Mouse (Mus musculus) heart, adult 8-10 months (tissue): ENCODE results near the gene Larp4b. TPM values are rescaled to one million over a fixed set of nuclear protein-coding genes. Genes with fewer than 3 reads are reported as not detected.

Source experiments
- DNase-seq: peaks from one replicate; pipeline ENCODE4 v3.0.0; 2022; ENCODE audit warnings: low spot score
- total RNA-seq, 4 experiments: library from RNA; stranded (reverse); gene quantifications; 2 replicates each; pipeline ENCODE4 v1.2.4; 2022

Larp4b gene
- total RNA-seq, 4 experiments from 2014 or later: 61.4 to 87.8 (median 77.9) TPM

DNA sequence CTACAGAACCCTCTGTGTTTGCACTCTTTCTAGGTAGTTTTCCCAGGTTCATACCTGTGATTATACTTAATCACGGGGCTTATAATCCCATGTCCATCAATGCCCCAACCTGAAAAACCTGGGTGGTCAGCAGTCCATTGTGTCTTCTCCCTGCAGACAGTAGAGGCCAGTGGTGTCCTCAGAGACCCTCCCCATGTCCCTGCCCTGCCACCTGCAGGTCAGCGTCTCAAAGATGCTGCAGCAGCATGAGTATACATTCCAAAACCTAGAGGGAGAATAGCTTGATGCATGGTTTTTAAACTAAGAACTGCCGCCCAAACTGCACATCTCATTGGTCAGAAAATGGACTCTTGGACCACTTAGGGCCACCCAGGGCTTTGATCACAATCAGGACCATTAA is 85.0 kb downstream of the Larp4b start:
- no peak for DNase-seq

- DNase-seq: peak; percentile 9
Measured at GRCm38 (mm10) chr13:9180221-9180620, 86.5 kb downstream of the Larp4b start.

DNA sequence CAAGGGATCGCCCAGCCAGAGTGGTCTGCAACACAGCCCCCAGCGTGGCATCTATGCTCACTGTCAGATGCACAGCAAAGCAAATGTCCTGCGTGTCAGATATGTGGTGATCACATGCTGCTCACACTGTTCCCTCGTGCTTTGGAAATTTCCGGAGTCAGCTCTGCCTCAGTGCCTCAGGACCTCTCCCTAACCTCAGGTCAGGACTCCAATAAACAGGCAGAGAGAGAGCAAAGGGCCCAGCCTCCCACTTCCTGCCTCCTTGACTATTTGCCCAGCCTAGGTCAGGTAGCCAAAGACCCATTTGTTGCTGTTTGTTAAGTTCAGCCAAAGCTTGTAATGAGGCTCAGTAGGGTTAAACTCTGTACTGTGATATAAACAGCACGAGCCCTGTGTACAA is 87.4 kb downstream of the Larp4b start:
- no peak for DNase-seq

GRCm38 (mm10) chr13:9181666-9182264 is 88.1 kb downstream of the Larp4b start:
- peak; percentile 78 for DNase-seq

DNA sequence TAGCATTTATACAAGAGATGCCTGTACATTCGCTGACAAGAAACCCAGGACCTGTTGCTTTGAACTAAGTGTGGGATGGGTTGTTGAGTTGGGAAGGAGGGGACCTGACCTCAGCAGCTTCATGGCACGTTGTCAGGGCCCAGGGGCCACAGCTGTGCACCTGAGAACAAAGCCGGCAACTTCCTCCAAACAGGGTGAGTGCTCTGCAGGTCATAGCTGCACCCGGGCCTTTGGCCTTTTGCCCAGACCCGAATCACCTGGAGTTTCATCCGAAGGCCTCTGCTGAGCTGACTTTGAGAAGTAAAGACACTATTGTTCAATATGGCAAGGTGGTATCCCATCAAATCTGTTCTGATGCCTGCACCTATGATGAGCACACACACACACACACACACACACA is 90.6 kb downstream of the Larp4b start:
- no peak for DNase-seq

DNA sequence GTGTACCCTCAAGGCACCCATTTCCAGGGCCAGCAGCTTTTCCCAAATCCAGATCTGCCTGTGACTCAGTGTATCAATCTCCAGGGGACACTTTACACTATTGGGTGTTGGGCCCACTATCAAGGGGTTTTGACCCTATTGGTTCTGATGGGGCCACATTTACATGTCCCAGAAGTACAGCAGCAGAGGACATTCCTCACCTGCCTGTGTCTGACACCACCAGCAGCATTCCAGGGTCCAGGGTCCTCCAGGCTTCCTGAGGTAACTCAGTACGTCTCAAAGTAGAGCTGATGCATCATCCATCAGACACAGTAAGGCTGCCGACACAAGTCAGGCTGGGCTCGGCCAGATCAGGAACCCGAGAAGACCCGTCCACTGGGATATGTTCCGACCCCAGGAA is 91.0 kb downstream of the Larp4b start:
- no peak for DNase-seq

DNA sequence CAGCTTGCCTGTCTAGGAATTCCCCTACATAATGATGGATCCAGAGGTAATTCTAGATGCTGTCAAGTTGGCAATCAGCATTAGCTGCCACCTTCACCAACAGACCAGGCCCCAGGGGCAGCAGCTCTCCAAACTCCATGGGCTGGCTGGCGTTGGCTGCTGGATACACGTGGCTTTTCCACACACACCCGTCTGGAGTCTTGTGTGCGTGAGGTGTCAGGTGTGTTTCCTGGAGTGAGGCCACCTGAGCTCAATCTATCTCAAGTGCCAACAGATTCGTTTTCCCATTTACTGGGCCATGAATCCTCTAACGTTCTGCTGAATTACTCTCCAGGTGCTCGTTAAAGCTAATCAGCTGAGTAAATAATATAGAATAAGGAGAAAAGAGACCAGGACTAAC is 93.5 kb downstream of the Larp4b start:
- no peak for DNase-seq

DNA sequence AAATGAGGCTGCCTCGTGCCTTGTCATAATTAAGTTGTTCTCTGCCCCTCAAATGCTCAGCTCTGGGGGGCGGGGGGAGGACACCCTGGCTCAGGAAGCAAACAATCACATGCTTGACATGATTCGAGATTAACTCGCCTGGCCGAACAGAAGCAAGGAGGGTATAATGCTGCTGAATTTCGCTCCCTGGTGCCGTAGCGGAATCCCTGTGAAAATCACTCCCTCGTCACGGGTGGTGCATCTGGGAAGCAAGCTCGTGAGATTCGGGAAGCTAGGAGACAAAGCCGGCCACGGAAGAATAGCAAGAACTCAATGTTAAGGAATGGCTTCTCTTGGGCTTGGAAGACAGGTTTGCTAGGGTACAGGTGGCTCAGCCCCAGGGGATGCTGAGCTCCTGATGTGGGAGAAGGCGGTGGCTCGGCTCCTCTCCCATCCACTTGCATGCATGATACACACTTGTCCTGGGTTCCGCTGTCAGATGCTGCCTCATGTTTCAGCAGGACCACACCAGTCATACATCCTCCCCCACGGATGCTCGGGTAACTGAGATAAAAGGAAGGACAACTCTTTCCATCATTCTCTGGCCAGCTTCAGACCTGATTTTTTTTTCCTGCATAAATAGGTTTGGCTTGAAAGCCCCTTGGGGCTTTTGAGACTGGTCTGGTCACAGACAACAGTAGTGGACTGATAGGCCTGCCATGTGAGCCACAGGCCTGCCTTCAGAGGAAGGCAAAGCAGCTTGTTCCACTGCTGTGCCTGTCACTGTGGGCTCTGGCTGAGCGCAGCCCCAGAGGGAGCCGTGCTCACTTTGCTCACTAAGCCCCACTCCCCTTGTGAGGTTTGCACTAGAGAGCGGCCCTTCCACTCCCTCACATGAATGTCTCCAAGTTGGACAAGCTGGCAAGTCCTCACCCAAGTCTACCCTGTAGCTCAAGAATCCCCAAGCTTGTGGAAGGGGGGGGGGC is 94.2 kb downstream of the Larp4b start:
- no peak for DNase-seq

DNA sequence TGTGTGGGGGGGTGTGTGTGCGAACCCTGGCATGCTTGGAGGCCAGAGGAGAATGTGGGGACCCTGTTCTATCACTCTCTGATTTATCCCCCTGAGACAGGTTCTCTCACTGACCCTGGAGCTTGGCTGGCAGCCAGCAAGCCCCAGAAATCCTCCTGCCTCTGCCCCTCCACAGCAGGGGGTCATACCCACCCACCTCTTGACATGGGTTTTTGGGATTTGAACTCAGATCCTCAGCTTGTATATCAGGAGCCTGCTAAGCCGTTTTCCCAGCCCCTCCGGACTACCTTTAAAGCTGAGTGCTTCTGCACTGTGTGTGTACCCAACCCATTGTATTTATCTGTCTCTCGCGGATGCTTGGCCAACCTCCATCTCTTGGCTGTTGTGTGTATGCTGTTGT is 95.8 kb downstream of the Larp4b start:
- no peak for DNase-seq

DNA sequence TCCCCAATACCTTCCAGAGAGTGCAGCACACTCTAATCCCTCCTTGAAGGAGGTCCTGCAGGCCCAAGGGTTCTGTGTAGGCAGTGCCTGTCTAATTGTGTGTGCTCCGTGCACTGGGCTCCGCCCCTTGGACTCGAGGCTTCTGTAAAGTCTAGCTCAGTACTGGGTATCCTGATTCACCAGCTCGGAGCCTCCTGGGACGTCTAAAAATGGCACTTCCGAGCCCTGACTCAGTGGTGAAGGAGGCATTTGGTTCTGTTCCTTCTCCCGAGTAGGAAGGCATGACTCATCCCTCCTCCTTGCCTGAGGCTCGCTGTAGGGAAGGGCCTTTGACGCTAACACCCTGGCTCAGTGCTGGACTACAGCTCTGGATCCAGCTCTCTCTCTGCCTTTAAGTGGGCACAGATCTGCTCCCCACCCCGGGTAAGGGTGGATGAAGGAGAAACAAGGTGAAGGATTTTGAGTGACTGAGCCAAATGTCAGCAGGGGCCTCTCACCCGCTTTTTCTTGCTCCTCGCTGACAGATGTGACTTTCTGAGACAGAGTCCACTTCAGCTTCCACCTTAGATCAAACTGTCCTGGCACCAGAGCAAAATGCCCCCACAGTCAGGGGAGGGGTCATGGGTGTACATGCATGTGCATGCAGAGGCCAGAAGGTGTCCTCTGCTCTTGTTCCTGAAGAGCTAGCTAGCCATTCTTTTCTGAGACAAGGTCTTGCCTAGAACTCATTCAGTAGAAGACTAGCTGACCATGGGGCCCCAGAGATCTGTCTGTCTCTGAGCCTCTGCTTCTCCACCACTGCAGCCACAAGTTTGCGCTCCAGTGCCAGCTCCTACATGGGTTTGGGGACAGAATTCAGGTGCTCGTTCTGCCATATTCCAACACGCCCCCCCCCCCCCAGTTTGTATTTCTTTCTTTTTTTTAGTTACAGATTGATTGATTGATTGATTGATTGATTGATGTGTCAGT is 97.8 kb downstream of the Larp4b start:
- DNase-seq: peak; percentile 51

DNA sequence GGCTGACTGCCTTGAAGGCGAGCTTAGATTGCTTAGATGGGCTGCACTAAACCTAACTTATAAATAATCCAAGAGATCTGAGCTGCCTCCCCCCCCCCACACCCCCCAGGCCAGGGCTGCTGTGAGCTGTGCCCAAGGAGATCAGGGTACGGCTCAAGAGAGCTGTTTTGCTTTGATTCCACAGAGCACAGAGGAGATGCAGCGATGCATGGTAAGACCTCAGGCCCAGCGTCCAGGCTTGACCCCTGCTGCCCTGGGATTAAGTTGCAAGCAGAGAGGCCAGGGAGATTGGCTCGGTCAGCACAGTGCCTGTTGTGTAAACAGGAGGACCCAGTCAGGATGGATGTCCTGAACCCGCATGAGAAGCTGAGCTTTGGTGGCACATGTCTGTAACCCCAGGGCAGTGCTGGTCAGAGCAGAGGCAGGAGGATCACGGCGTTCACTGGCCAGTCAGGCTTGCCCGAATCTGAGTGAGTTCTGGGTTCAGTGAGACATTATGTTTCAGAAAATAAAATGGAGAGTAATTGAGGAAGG is 99.2 kb downstream of the Larp4b start:
- no peak for DNase-seq

GRCm38 (mm10) chr13:9194656-9195055 is 101.0 kb downstream of the Larp4b start:
- DNase-seq: no peak

GRCm38 (mm10) chr13:9195565-9195964 is 101.9 kb downstream of the Larp4b start:
- DNase-seq: no peak

- DNase-seq: no peak
Measured at GRCm38 (mm10) chr13:9198106-9198505, 104.4 kb downstream of the Larp4b start.

- DNase-seq: no peak
Measured at GRCm38 (mm10) chr13:9198728-9199464, 105.2 kb downstream of the Larp4b start.

DNA sequence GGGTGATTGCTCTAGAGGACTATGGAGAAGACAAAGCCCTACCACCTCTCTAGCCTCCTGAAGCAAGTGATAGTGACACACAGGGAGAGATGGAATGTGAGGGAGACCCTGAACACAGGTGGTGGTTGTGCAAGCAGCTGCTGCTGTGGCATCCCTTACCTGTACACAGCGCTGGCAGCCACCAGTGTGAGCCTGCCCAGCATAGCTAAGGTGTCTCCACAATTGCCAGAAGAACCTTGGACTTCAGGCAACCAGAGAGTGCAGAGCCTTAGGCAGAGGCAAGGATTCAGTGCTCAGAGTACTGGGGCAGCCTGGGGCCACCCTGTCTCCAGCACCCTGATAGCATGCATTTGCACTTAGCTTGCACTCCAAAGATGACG is 105.8 kb downstream of the Larp4b start:
- no peak for DNase-seq

DNA sequence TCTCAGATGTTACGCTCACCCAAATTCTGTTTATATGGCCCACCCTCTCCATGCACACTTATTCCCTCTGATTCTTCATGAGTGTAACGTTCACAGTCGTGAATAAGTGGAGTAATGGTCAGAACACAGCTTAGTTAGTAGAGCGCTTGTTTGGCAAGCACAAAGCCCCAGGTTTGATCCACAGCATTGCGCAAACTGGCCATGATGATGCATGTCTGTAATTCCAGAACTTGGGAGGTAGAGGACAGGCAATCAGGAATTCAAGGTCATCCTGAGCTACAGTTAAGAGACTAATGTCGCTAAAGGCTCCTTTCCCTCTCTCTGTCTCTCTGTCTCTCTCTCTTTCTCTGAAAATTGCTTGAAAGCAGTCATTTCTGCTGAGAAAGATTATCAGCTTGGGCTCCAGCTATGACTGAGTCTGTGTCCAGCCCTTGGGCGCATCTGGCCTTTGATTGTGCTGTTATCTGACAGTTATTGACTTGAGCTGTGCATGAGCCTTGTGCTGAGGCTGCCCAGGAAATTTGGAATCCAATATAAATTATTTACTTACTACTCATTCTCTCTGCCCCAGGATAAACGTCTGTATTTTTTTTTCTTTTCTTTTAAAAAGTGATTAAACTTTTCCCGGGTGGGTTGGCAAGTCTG is 129.2 kb downstream of the Larp4b start:
- no peak for DNase-seq
